In genomic region chr1:58296821-58297220, GRCm38 (mm10) we compare ENCODE assay signal across 15 mouse cellular contexts. TPM values are rescaled to one million over a fixed set of nuclear protein-coding genes. Genes with fewer than 3 reads are reported as not detected.
"Had no signal": no experiment of that assay in that cellular context is flagged by ENCODE, and none has a peak within 500 bp of the region (broad histone marks: within the 10 kb centered on the region; RNA-seq: fewer than 3 reads in every experiment).

No protein-coding gene starts in this region.

- H3K9ac ChIP-seq: limb, embryonic 13.5 days; liver, embryonic 12.5 days; liver, embryonic 15.5 days; midbrain, embryonic 13.5 days; neural tube, embryonic 12.5 days; stomach, embryonic 15.5 days had no signal

- H3K4me1 ChIP-seq: liver, embryonic 12.5 days; liver, embryonic 15.5 days; midbrain, embryonic 13.5 days; neural tube, embryonic 12.5 days had no signal

- ATAC-seq: liver, embryonic 12.5 days had no signal

- H3K36me3 ChIP-seq: limb, embryonic 10.5 days; limb, embryonic 13.5 days; liver, embryonic 12.5 days; liver, embryonic 15.5 days; midbrain, embryonic 13.5 days; neural tube, embryonic 12.5 days; stomach, embryonic 15.5 days had no signal

- H3K27ac ChIP-seq: kidney, postnatal 0 days; layer of hippocampus, adult 2 months; limb, embryonic 10.5 days; limb, embryonic 13.5 days; liver, embryonic 12.5 days; liver, embryonic 15.5 days; macrophage; midbrain, embryonic 13.5 days; neural tube, embryonic 12.5 days; stomach, embryonic 15.5 days had no signal

- H3K9me3 ChIP-seq: limb, embryonic 10.5 days; limb, embryonic 13.5 days; liver, embryonic 12.5 days; liver, embryonic 15.5 days; midbrain, embryonic 13.5 days; neural tube, embryonic 12.5 days; stomach, embryonic 15.5 days had no signal

- H3K4me2 ChIP-seq: limb, embryonic 13.5 days; liver, embryonic 12.5 days; liver, embryonic 15.5 days; midbrain, embryonic 13.5 days; neural tube, embryonic 12.5 days; stomach, embryonic 15.5 days had no signal

- H3K27me3 ChIP-seq: liver, embryonic 15.5 days; midbrain, embryonic 13.5 days; neural tube, embryonic 12.5 days; stomach, embryonic 15.5 days had no signal

- H3K4me3 ChIP-seq: layer of hippocampus, adult 2 months; limb, embryonic 10.5 days; limb, embryonic 13.5 days; liver, embryonic 12.5 days; liver, embryonic 15.5 days; midbrain, embryonic 13.5 days; neural tube, embryonic 12.5 days; stomach, embryonic 15.5 days had no signal

RNA-seq across cellular contexts. Expression of gene Aox2, which starts 18.7 kb away (rescaled TPM):
- total RNA-seq: layer of hippocampus, adult 2 months; layer of hippocampus, postnatal 25 days; left cerebral cortex, adult 18-20 months; left cerebral cortex, postnatal 25 days had no signal
- polyA plus RNA-seq: limb, embryonic 10.5 days; liver, embryonic 12.5 days; liver, embryonic 15.5 days; lung, embryonic 16.5 days; midbrain, postnatal 0 days; neural tube, embryonic 12.5 days had no signal
